Comparison of ENCODE assay signal across 21 mouse cellular contexts in the genomic region with DNA sequence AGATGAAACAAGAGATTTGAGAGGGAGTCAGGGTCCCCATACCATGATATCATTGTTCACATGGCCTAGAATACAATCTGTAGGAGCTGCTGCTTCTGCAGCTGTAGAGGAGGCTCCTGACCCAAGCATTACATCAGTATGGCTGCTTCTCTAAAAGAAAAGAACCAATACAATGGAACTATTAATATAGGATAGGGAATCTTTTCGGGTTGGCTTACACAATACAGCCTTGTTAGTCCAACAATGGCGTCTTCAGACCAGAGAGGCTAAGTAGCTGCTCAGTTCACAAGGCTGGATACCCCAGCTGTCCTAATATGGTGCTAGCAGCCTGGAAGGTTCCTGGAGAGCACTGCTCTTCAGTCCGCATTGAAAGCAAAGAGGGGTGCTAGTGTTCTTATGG.
A peak's percentile ranks its signal among the peaks of the same experiment; 100 is the strongest.
DNase-seq lines count a peak whose midpoint lies in the region; ATAC-seq lines count a peak whose summit lies in the region.
"Had no signal": no experiment of that assay in that cellular context is flagged by ENCODE, and none has a peak within 500 bp of the region (broad histone marks: within the 10 kb centered on the region; RNA-seq: fewer than 3 reads in every experiment).

No protein-coding gene starts in this region.

- H3K4me1 ChIP-seq in midbrain, embryonic 11.5 days (ENCODE audit: control insufficient read depth, insufficient read depth, low read length), result no peaks in the 10 kb centered on the region; the same call in 1 of the 2 replicates
- no peaks in the 10 kb centered on the region for H3K4me1 ChIP-seq in midbrain, embryonic 13.5 days (replicated peaks)
- H3K4me1 ChIP-seq: forebrain, embryonic 10.5 days; forebrain, embryonic 13.5 days; heart, embryonic 10.5 days; heart, embryonic 13.5 days; hindbrain, embryonic 12.5 days; hindbrain, embryonic 15.5 days had no signal

- H3K9me3 ChIP-seq in midbrain, embryonic 11.5 days (ENCODE audit: control insufficient read depth, low read length), result no peaks in the 10 kb centered on the region
- H3K9me3 ChIP-seq in midbrain, embryonic 13.5 days, result no peaks in the 10 kb centered on the region
- H3K9me3 ChIP-seq: forebrain, embryonic 10.5 days; forebrain, embryonic 13.5 days; heart, embryonic 10.5 days; heart, embryonic 13.5 days; hindbrain, embryonic 12.5 days; hindbrain, embryonic 15.5 days had no signal

- WGBS in midbrain, embryonic 11.5 days, result 81% methylated on average over 3 of the region's 3 CpGs
- 83% methylated on average over 3 of the region's 3 CpGs for whole genome bisulfite sequencing in midbrain, embryonic 13.5 days

- no peak overlapping the region for H3K9ac ChIP-seq in midbrain, embryonic 11.5 days (ENCODE audit: low read length)
- no peak overlapping the region for H3K9ac ChIP-seq in midbrain, embryonic 13.5 days (replicated peaks)
- H3K9ac ChIP-seq: forebrain, embryonic 13.5 days; heart, embryonic 13.5 days; hindbrain, embryonic 12.5 days; hindbrain, embryonic 15.5 days had no signal

- no peaks in the 10 kb centered on the region for H3K27me3 ChIP-seq in midbrain, embryonic 11.5 days (ENCODE audit: control insufficient read depth, insufficient read depth, low read length)
- no peaks in the 10 kb centered on the region for H3K27me3 ChIP-seq in midbrain, embryonic 13.5 days
- H3K27me3 ChIP-seq: forebrain, embryonic 13.5 days; heart, embryonic 13.5 days; hindbrain, embryonic 12.5 days; hindbrain, embryonic 15.5 days had no signal

- H3K4me2 ChIP-seq in midbrain, embryonic 11.5 days, result no peak overlapping the region
- no peak overlapping the region for H3K4me2 ChIP-seq in midbrain, embryonic 13.5 days (replicated peaks)
- H3K4me2 ChIP-seq: forebrain, embryonic 13.5 days; heart, embryonic 13.5 days; hindbrain, embryonic 12.5 days; hindbrain, embryonic 15.5 days had no signal

- H3K36me3 ChIP-seq in midbrain, embryonic 11.5 days (ENCODE audit: control insufficient read depth, insufficient read depth, low read length), result no peaks in the 10 kb centered on the region
- no peaks in the 10 kb centered on the region for H3K36me3 ChIP-seq in midbrain, embryonic 13.5 days
- H3K36me3 ChIP-seq: forebrain, embryonic 10.5 days; heart, embryonic 10.5 days; heart, embryonic 13.5 days; hindbrain, embryonic 12.5 days; hindbrain, embryonic 15.5 days had no signal

- H3K27ac ChIP-seq in midbrain, embryonic 11.5 days (ENCODE audit: low read depth, low read length), result no peak overlapping the region
- H3K27ac ChIP-seq in midbrain, embryonic 13.5 days, result no peak overlapping the region
- H3K27ac ChIP-seq: forebrain, embryonic 10.5 days; forebrain, embryonic 13.5 days; heart, adult 2 months; heart, embryonic 10.5 days; heart, embryonic 13.5 days; hindbrain, embryonic 12.5 days; hindbrain, embryonic 15.5 days had no signal

- no peak for DNase-seq in frontal cortex, postnatal 10 days (ENCODE audit: low spot score in 2 of 2)
- peak; percentile 51 for DNase-seq in layer of hippocampus, adult 9-11 months
- no peak for DNase-seq in layer of hippocampus, adult 11-12 months (ENCODE audit: low spot score)
- DNase-seq in midbrain, embryonic 11.5 days (ENCODE audit: low spot score, missing footprints), result peak; percentile 61
- DNase-seq: adrenal gland, adult 8-10 months; adrenal gland, postnatal 25 days; cerebellum, adult 18-20 months; cerebellum, adult 9-10 months; cerebellum, postnatal 14 days; gastrocnemius, postnatal 25 days; heart, adult 2 months had no signal

- peak; percentile 41 for ATAC-seq in frontal cortex, adult (ENCODE audit: low TSS enrichment)
- no peak for ATAC-seq in midbrain, embryonic 11.5 days (ENCODE audit: low FRiP score)
- ATAC-seq in midbrain, embryonic 13.5 days, result no peak
- ATAC-seq: activated CD4-positive, CD25-positive, alpha-beta regulatory T cell, adult 4 months; forebrain, embryonic 13.5 days; forebrain, embryonic 16.5 days had no signal

- H3K4me3 ChIP-seq in midbrain, embryonic 11.5 days (ENCODE audit: low read depth, low read length), result no peak overlapping the region
- no peak overlapping the region for H3K4me3 ChIP-seq in midbrain, embryonic 13.5 days (replicated peaks)
- H3K4me3 ChIP-seq: forebrain, embryonic 10.5 days; forebrain, embryonic 13.5 days; heart, adult 2 months; heart, embryonic 10.5 days; heart, embryonic 13.5 days; hindbrain, embryonic 12.5 days; hindbrain, embryonic 15.5 days had no signal

Comparison
In these comparisons a context has a peak if more than half of its experiments do, and no peak if none do; other contexts are left out.
1. DNase-seq: peak in layer of hippocampus, adult 9-11 months (single experiment) and midbrain, embryonic 11.5 days (single experiment); none in frontal cortex, postnatal 10 days (0 of 2) and layer of hippocampus, adult 11-12 months (single experiment).